Mouse (Mus musculus): ENCODE measurements around the gene Hnrnpul2.

DNA sequence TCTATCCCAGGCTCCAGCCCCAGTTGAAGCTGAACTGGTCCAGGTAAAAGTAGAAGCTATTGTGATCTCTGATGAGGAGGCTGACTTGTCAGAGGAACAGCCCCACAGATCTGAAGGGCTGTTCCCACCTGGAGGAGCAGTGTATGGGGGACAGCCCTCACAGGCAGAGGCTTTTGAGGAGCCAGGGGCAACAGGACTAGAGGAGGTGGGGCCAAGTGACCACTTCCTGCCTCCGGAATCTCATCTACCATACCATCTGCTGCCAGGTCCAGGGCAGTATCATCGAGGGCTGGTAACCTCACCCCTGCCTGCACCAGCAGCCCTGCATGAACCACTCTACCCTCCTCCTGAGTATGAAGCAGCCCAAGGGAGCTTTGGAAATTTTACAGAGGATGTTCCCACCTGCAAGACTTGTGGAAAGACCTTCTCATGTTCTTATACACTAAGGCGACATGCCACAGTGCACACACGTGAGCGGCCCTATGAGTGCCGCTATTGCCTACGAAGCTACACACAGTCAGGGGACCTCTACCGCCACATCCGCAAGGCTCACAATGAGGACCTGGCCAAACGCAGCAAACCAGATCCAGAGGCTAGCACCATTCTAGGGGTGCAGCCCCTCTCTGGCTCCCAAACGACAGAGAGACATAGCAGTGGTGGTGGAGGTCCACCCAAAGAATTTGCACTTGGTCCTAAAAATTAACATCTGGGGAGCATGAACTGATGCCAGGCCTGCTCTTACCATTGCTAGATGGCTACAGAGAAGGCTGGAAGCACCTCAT lies 15.7 kb upstream of the Hnrnpul2 start:
- no peak for TF ChIP-seq POLR2A (IDR thresholded peaks at IDR 0.05; ENCODE audit: low read depth, low read length)
- no peak for TF ChIP-seq E2F4 (IDR thresholded peaks at IDR 0.05; ENCODE audit: insufficient replicate concordance, low read depth, low read length)
- no peak for TF ChIP-seq CTCF (conservative IDR thresholded peaks at IDR 0.05 in 1 of 2, IDR thresholded peaks at IDR 0.05 in 1 of 2; ENCODE audit: low read depth in 2 of 2, low read length in 2 of 2)
- no peak for TF ChIP-seq HCFC1 (IDR thresholded peaks at IDR 0.05; ENCODE audit: low read depth, low read length)
- no peak for TF ChIP-seq ZMIZ1 (IDR thresholded peaks at IDR 0.05; ENCODE audit: low read depth, low read length)
- TF ChIP-seq EP300 (IDR thresholded peaks at IDR 0.05; ENCODE audit: low read length), result no peak
- no peak for TF ChIP-seq ZC3H11A (IDR thresholded peaks at IDR 0.05; ENCODE audit: low read depth, low read length)
- TF ChIP-seq BHLHE40 (IDR thresholded peaks at IDR 0.05; ENCODE audit: low read depth, low read length), result no peak
- TF ChIP-seq USF1 (IDR thresholded peaks at IDR 0.05; ENCODE audit: low read depth, low read length), result no peak
- TF ChIP-seq ETS1 (conservative IDR thresholded peaks at IDR 0.05; ENCODE audit: low read depth, low read length), result no peak
- no peak for TF ChIP-seq POLR2AphosphoS2 (IDR thresholded peaks at IDR 0.05; ENCODE audit: low read depth, low read length)
- TF ChIP-seq JUND (conservative IDR thresholded peaks at IDR 0.05; ENCODE audit: low read depth, low read length), result no peak
- TF ChIP-seq UBTF (IDR thresholded peaks at IDR 0.05; ENCODE audit: low read depth, low read length), result no peak

Data from CH12.LX (cell line).